Mouse (Mus musculus) heart, embryonic 16.5 days (tissue): ENCODE results near the gene Tmprss9. TPM values are rescaled to one million over a fixed set of nuclear protein-coding genes. Genes with fewer than 3 reads are reported as not detected.

Experiments
- ATAC-seq: fragments of 200-750 bp; cut with Nextera tagmentation; replicated peaks from 2 replicates; pipeline ENCODE4 v1.8.0; 2017; ENCODE audit warnings: moderate number of reproducible peaks; ENCODE audit not compliant: insufficient read depth, low FRiP score; ENCODE audit errors: extremely low read depth
- H3K27ac ChIP-seq: fragments of 300-500 bp; sonication (generic); 2 replicates; pipeline ENCODE4 v1.5.1; 2014; ENCODE audit warnings: mild to moderate bottlenecking, low read length, control low read depth, moderate library complexity
- H3K27me3 ChIP-seq: fragments of 300-500 bp; sonication (generic); 2 replicates; pipeline ENCODE4 v1.6.1; 2014; ENCODE audit warnings: low read length, mixed read lengths; ENCODE audit not compliant: control insufficient read depth, insufficient read depth
- H3K36me3 ChIP-seq: fragments of 300-500 bp; sonication (generic); 2 replicates; pipeline ENCODE4 v1.6.1; 2014; ENCODE audit not compliant: control insufficient read depth, insufficient read depth
- H3K4me1 ChIP-seq: fragments of 300-500 bp; sonication (generic); 2 replicates; pipeline ENCODE4 v1.6.1; 2014; ENCODE audit warnings: low read length, mixed read lengths; ENCODE audit not compliant: control insufficient read depth, insufficient read depth
- H3K4me2 ChIP-seq: fragments of 300-500 bp; sonication (generic); 2 replicates; pipeline ENCODE4 v1.6.1; 2014; ENCODE audit warnings: low read depth, mild to moderate bottlenecking, control low read depth, low read length
- H3K4me3 ChIP-seq: fragments of 300-500 bp; sonication (generic); 2 replicates; pipeline ENCODE4 v1.5.1; 2014; ENCODE audit warnings: mild to moderate bottlenecking, control low read depth, low read length
- H3K9ac ChIP-seq: fragments of 300-500 bp; sonication (generic); 2 replicates; pipeline ENCODE4 v1.6.1; 2014; ENCODE audit warnings: low read length, control low read depth
- H3K9me3 ChIP-seq: fragments of 300-500 bp; sonication (generic); replicated peaks from 2 replicates; pipeline ENCODE4 v1.6.1; 2016; ENCODE audit warnings: low read length; ENCODE audit not compliant: control insufficient read depth
- WGBS: fragments of 180-500 bp; shearing (Covaris S2); extraction: QIAGEN DNeasy Blood & Tissue Kit; methylation state at CpG from one replicate; pipeline ENCODE4 v1.1.7; 2014; 5-methylcytosine and 5-hydroxymethylcytosine counted together
- polyA plus RNA-seq: library from polyadenylated mRNA; unstranded; fragments of >200 nt; fragmentation: Nextera tagmentation; extraction: Ambion mirVana; gene quantifications from 2 replicates; pipeline ENCODE4 v1.2.1, GENCODE M21; 2015

Tmprss9 gene
- polyA plus RNA-seq, 1 experiment from 2014 or later = not detected

- H3K36me3 ChIP-seq = peaks cover 31% of the 10 kb centered on the region
Observed at GRCm38 (mm10) chr10:80901409-80902272, 30.0 kb downstream of the Tmprss9 start.

GRCm38 (mm10) chr10:80902273-80902940 is 30.8 kb downstream of the Tmprss9 start:
- H3K27me3 ChIP-seq = no peaks in the 10 kb centered on the region
- peaks cover 35% of the 10 kb centered on the region for H3K36me3 ChIP-seq
- no peak overlapping the region for H3K4me3 ChIP-seq
- WGBS = 96% methylated on average over 9 of the region's 9 CpGs
- H3K4me1 ChIP-seq = peaks cover 10% of the 10 kb centered on the region
- H3K27ac ChIP-seq = no peak overlapping the region
- no peak for ATAC-seq
- H3K9ac ChIP-seq = no peak overlapping the region
- H3K4me2 ChIP-seq = no peak overlapping the region
- no peaks in the 10 kb centered on the region for H3K9me3 ChIP-seq

More at GRCm38 (mm10) chr10:80901409-80902272, 30.0 kb downstream of the Tmprss9 start:
- peak overlapping the region; percentile 60 for H3K4me2 ChIP-seq
- H3K4me1 ChIP-seq = peaks cover 10% of the 10 kb centered on the region
- peak overlapping the region; percentile 74 for H3K27ac ChIP-seq
- H3K27me3 ChIP-seq = no peaks in the 10 kb centered on the region
- peak overlapping the region; percentile 30 for H3K4me3 ChIP-seq
- 88% methylated on average over 19 of the region's 19 CpGs for WGBS
- no peaks in the 10 kb centered on the region for H3K9me3 ChIP-seq
- H3K9ac ChIP-seq = peak overlapping the region; percentile 50; the same call in 1 of the 2 replicates
- ATAC-seq = no peak

GRCm38 (mm10) chr10:80903282-80903681 is 31.6 kb downstream of the Tmprss9 start:
- 91% methylated on average over 10 of the region's 10 CpGs for WGBS

GRCm38 (mm10) chr10:80904004-80904693 is 32.5 kb downstream of the Tmprss9 start:
- Histone ChIP-seq H3K27me3 (no peaks in the 10 kb centered on the region), H3K4me1 (peaks cover 10% of the 10 kb centered on the region), H3K4me3 (no peak overlapping the region), H3K4me2 (no peak overlapping the region), H3K9me3 (no peaks in the 10 kb centered on the region), H3K27ac (no peak overlapping the region), H3K9ac (no peak overlapping the region), H3K36me3 (peaks cover 38% of the 10 kb centered on the region)
- 71% methylated on average over 28 of the region's 28 CpGs for WGBS
- ATAC-seq = no peak

More at GRCm38 (mm10) chr10:80903282-80903681, 31.6 kb downstream of the Tmprss9 start:
- Histone ChIP-seq H3K36me3 (peaks cover 40% of the 10 kb centered on the region), H3K27ac (no peak overlapping the region), H3K4me3 (no peak overlapping the region), H3K4me1 (peaks cover 10% of the 10 kb centered on the region), H3K9ac (no peak overlapping the region), H3K27me3 (no peaks in the 10 kb centered on the region), H3K9me3 (no peaks in the 10 kb centered on the region), H3K4me2 (no peak overlapping the region)
- no peak for ATAC-seq

GRCm38 (mm10) chr10:80904709-80905108 is 33.1 kb downstream of the Tmprss9 start:
- H3K9ac ChIP-seq = no peak overlapping the region
- 87% methylated on average over 11 of the region's 11 CpGs for WGBS

GRCm38 (mm10) chr10:80909375-80910162 is 37.9 kb downstream of the Tmprss9 start:
- H3K9me3 ChIP-seq = no peaks in the 10 kb centered on the region
- 94% methylated on average over 22 of the region's 22 CpGs for WGBS
- ATAC-seq = no peak
- peaks cover 28% of the 10 kb centered on the region for H3K36me3 ChIP-seq
- H3K4me1 ChIP-seq = no peaks in the 10 kb centered on the region
- H3K4me2 ChIP-seq = no peak overlapping the region
- no peak overlapping the region for H3K27ac ChIP-seq
- no peak overlapping the region for H3K9ac ChIP-seq
- no peak overlapping the region for H3K4me3 ChIP-seq
- H3K27me3 ChIP-seq = no peaks in the 10 kb centered on the region

More at GRCm38 (mm10) chr10:80904709-80905108, 33.1 kb downstream of the Tmprss9 start:
- H3K27me3 ChIP-seq = no peaks in the 10 kb centered on the region
- ATAC-seq = no peak
- H3K4me3 ChIP-seq = no peak overlapping the region
- H3K4me2 ChIP-seq = no peak overlapping the region
- H3K4me1 ChIP-seq = peaks cover 6% of the 10 kb centered on the region
- H3K9me3 ChIP-seq = no peaks in the 10 kb centered on the region
- peaks cover 42% of the 10 kb centered on the region for H3K36me3 ChIP-seq
- no peak overlapping the region for H3K27ac ChIP-seq

- Histone ChIP-seq H3K36me3 (peaks cover 19% of the 10 kb centered on the region), H3K4me2 (no peak overlapping the region), H3K27ac (no peak overlapping the region), H3K9me3 (no peaks in the 10 kb centered on the region), H3K9ac (no peak overlapping the region), H3K27me3 (no peaks in the 10 kb centered on the region), H3K4me3 (no peak overlapping the region), H3K4me1 (peaks cover 2% of the 10 kb centered on the region; the same call in 1 of the 2 replicates)
- 93% methylated on average over 4 of the region's 4 CpGs for WGBS
- ATAC-seq = no peak
Observed at GRCm38 (mm10) chr10:80911354-80911753, 39.7 kb downstream of the Tmprss9 start.

- no peak overlapping the region for H3K27ac ChIP-seq
- peaks cover 7% of the 10 kb centered on the region for H3K4me1 ChIP-seq
- H3K4me2 ChIP-seq = no peak overlapping the region
- no peaks in the 10 kb centered on the region for H3K27me3 ChIP-seq
- no peak overlapping the region for H3K9ac ChIP-seq
- H3K36me3 ChIP-seq = peaks cover 19% of the 10 kb centered on the region
- no peak for ATAC-seq
- no peaks in the 10 kb centered on the region for H3K9me3 ChIP-seq
- H3K4me3 ChIP-seq = no peak overlapping the region
Observed at GRCm38 (mm10) chr10:80911891-80912290, 40.2 kb downstream of the Tmprss9 start.
